Mouse (Mus musculus) neural tube, embryonic 15.5 days (tissue): ENCODE measurements at regions not wholly inside any gene's neighbourhood (a gene's known extent, or its start where the extent isn't known, plus 50 kb on each side); places are given as distances from the start of the nearest gene placed in this dataset.
A peak's percentile ranks its signal among the peaks of the same experiment; 100 is the strongest.

Source experiments
- ATAC-seq: fragments of 200-750 bp; cut with Nextera tagmentation; 2 replicates; pipeline ENCODE4 v1.8.0; 2017; ENCODE audit warnings: mild to moderate bottlenecking, moderate TSS enrichment, moderate library complexity; ENCODE audit not compliant: low FRiP score
- H3K27ac ChIP-seq: fragments of 300-500 bp; sonication (generic); replicated peaks from 2 replicates; pipeline ENCODE4 v1.5.1; 2015; ENCODE audit warnings: mild to moderate bottlenecking, inconsistent platforms
- H3K27me3 ChIP-seq: fragments of 300-500 bp; sonication (generic); replicated peaks from 2 replicates; pipeline ENCODE4 v1.6.1; 2015; ENCODE audit warnings: inconsistent platforms
- H3K36me3 ChIP-seq: fragments of 300-500 bp; sonication (generic); 2 replicates; pipeline ENCODE4 v1.6.1; 2015; ENCODE audit warnings: inconsistent platforms
- H3K4me1 ChIP-seq: fragments of 300-500 bp; sonication (generic); 2 replicates; pipeline ENCODE4 v1.6.1; 2015; ENCODE audit warnings: inconsistent platforms
- H3K4me2 ChIP-seq: fragments of 300-500 bp; sonication (generic); 2 replicates; pipeline ENCODE4 v1.6.1; 2015; ENCODE audit warnings: inconsistent platforms, mild to moderate bottlenecking, moderate library complexity
- H3K4me3 ChIP-seq: fragments of 300-500 bp; sonication (generic); replicated peaks from 2 replicates; pipeline ENCODE4 v1.5.1; 2015; ENCODE audit warnings: mild to moderate bottlenecking, inconsistent platforms
- H3K9ac ChIP-seq: fragments of 300-500 bp; sonication (generic); replicated peaks from 2 replicates; pipeline ENCODE4 v1.6.1; 2015; ENCODE audit warnings: mild to moderate bottlenecking, inconsistent platforms
- H3K9me3 ChIP-seq: fragments of 300-500 bp; sonication (generic); replicated peaks from 2 replicates; pipeline ENCODE4 v1.6.1; 2016; ENCODE audit warnings: inconsistent platforms
- WGBS: fragments of 180-500 bp; shearing (Covaris S2); methylation state at CpG from one replicate; pipeline ENCODE4 v1.1.7; 2015; ENCODE audit warnings: mixed read lengths; 5-methylcytosine and 5-hydroxymethylcytosine counted together

DNA sequence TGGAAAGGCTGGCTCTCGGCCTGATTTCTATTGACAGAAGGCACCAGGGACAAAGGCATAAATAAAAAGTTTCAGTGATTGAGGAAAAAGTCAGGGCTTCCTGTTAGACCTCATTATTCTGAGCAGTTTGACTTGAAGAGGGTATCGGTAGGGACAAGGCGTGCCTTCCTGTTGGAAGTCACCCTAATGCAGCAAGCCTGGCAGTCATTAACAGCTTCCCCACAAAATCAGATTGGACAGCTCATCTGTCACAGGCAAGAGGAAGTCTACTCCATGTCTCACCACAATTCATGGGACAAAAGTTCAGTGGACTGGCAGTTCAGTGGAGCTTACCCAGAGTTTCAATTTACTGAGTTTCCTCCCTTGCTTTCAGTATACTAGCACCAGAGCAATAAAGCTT lies 715.5 kb downstream of the Fam181b start:
- Histone ChIP-seq H3K27ac (no peak overlapping the region), H3K9me3 (no peaks in the 10 kb centered on the region), H3K4me2 (no peak overlapping the region), H3K9ac (no peak overlapping the region), H3K4me3 (no peak overlapping the region), H3K27me3 (no peaks in the 10 kb centered on the region), H3K36me3 (no peaks in the 10 kb centered on the region), H3K4me1 (no peaks in the 10 kb centered on the region)
- ATAC-seq, result no peak
- WGBS, result 39% methylated on average over 3 of the region's 3 CpGs

- Histone ChIP-seq H3K36me3 (no peaks in the 10 kb centered on the region), H3K4me3 (no peak overlapping the region), H3K4me2 (no peak overlapping the region), H3K9ac (no peak overlapping the region), H3K9me3 (no peaks in the 10 kb centered on the region), H3K27me3 (no peaks in the 10 kb centered on the region), H3K27ac (no peak overlapping the region), H3K4me1 (no peaks in the 10 kb centered on the region)
- 81% methylated on average over 3 of the region's 3 CpGs for WGBS
- ATAC-seq, result no peak
Measured at GRCm38 (mm10) chr7:93835697-93836096, 756.0 kb downstream of the Fam181b start.

GRCm38 (mm10) chr7:93836169-93836568 lies 756.5 kb downstream of the Fam181b start:
- 72% methylated on average over 2 of the region's 2 CpGs for WGBS

GRCm38 (mm10) chr7:93855025-93855424 lies 775.4 kb downstream of the Fam181b start:
- Histone ChIP-seq H3K27me3 (no peaks in the 10 kb centered on the region), H3K9ac (no peak overlapping the region), H3K9me3 (no peaks in the 10 kb centered on the region), H3K4me3 (no peak overlapping the region), H3K36me3 (no peaks in the 10 kb centered on the region), H3K27ac (no peak overlapping the region), H3K4me1 (0 out of 2 replicates have a peak, but pooled peaks cover 3% of the 10 kb centered on the region), H3K4me2 (0 out of 2 replicates have a peak overlapping the region, but pooled peaks have one; percentile 5)
- 28% methylated on average over 6 of the region's 6 CpGs for WGBS
- ATAC-seq, result no peak

More at GRCm38 (mm10) chr7:93836169-93836568, 756.5 kb downstream of the Fam181b start:
- no peaks in the 10 kb centered on the region for H3K36me3 ChIP-seq
- ATAC-seq, result no peak
- H3K27ac ChIP-seq, result no peak overlapping the region
- no peaks in the 10 kb centered on the region for H3K4me1 ChIP-seq
- H3K27me3 ChIP-seq, result no peaks in the 10 kb centered on the region
- H3K4me2 ChIP-seq, result no peak overlapping the region
- no peaks in the 10 kb centered on the region for H3K9me3 ChIP-seq
- no peak overlapping the region for H3K9ac ChIP-seq
- H3K4me3 ChIP-seq, result no peak overlapping the region

GRCm38 (mm10) chr7:93893701-93894100 lies 814.0 kb downstream of the Fam181b start:
- H3K36me3 ChIP-seq, result no peaks in the 10 kb centered on the region
- no peak overlapping the region for H3K4me2 ChIP-seq
- no peaks in the 10 kb centered on the region for H3K4me1 ChIP-seq
- H3K9me3 ChIP-seq, result no peaks in the 10 kb centered on the region
- no peak overlapping the region for H3K4me3 ChIP-seq
- no peak overlapping the region for H3K9ac ChIP-seq
- no peak for ATAC-seq
- 89% methylated on average over 1 of the region's 1 CpGs for WGBS
- H3K27me3 ChIP-seq, result no peaks in the 10 kb centered on the region
- no peak overlapping the region for H3K27ac ChIP-seq

DNA sequence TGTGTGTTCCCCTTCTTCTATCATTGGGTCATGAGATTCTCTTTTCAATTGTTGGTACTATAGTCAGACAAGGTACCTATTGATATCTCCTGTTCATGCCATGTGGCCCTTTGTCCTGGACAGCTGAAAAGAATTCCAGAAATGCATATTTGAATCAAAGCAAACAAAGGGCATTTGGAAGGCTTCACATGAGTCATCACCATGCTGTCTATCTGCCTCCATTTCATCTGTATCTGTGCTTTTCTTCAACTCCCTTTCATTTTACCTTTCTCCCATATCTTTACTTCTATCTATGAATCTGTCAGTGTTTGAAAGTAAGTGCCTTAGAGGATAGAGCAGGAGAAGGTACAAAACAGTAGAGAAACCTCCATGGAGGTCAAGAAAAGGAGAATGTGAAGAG lies 817.3 kb downstream of the Fam181b start:
- Histone ChIP-seq H3K9me3 (no peaks in the 10 kb centered on the region), H3K27ac (no peak overlapping the region), H3K4me2 (no peak overlapping the region), H3K27me3 (no peaks in the 10 kb centered on the region), H3K4me3 (no peak overlapping the region), H3K9ac (no peak overlapping the region), H3K4me1 (no peaks in the 10 kb centered on the region), H3K36me3 (no peaks in the 10 kb centered on the region)
- ATAC-seq, result no peak

DNA sequence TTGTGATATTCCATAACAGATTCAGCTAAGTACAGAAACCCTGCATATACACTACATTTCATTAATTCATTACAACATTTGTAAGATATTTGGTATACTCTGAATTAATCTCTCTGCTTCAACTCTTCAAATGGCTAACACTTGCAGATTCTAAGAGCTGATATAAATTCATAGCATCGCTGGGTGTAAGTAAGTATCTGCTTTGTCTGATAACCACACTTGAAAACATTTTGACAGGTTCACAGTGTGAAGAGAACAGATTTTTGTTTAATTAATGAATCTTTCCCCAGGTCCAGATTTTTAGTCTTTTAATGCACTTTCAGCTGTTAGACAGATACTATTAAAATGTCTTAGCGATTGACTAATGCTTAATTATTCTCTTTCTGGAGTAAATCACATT lies 823.1 kb downstream of the Fam181b start:
- no peak overlapping the region for H3K4me3 ChIP-seq
- H3K9me3 ChIP-seq, result no peaks in the 10 kb centered on the region
- no peaks in the 10 kb centered on the region for H3K4me1 ChIP-seq
- H3K27ac ChIP-seq, result no peak overlapping the region
- ATAC-seq, result no peak
- no peak overlapping the region for H3K9ac ChIP-seq
- H3K36me3 ChIP-seq, result no peaks in the 10 kb centered on the region
- WGBS, result 75% methylated on average over 2 of the region's 2 CpGs
- H3K27me3 ChIP-seq, result no peaks in the 10 kb centered on the region
- no peak overlapping the region for H3K4me2 ChIP-seq

GRCm38 (mm10) chr7:93936925-93937324 lies 857.3 kb downstream of the Fam181b start:
- ATAC-seq, result no peak
- Histone ChIP-seq H3K36me3 (no peaks in the 10 kb centered on the region), H3K4me3 (no peak overlapping the region), H3K4me2 (no peak overlapping the region), H3K9me3 (no peaks in the 10 kb centered on the region), H3K4me1 (no peaks in the 10 kb centered on the region), H3K27me3 (no peaks in the 10 kb centered on the region), H3K9ac (no peak overlapping the region), H3K27ac (no peak overlapping the region)
- WGBS, result 82% methylated on average over 3 of the region's 3 CpGs

DNA sequence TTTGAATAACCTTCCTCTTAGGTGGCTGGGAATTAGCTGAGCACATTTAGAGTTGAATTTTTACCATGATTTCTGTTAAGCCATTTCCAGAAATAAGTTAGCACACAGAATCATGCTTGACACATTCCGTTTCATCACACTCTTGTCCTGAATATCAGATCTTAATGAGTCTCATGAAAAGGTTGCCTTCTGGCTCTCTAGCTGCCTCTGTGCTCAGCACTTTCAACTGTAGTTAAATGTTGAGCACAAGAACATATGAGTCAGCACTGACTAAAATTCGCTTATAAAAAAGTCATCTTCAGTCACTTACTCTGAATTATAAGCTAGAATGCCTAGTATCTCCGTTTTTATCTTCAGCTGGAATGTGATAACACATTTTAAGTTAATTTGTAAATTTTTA lies 902.4 kb downstream of the Fam181b start:
- WGBS, result 75% methylated on average over 3 of the region's 3 CpGs
- ATAC-seq, result no peak

DNA sequence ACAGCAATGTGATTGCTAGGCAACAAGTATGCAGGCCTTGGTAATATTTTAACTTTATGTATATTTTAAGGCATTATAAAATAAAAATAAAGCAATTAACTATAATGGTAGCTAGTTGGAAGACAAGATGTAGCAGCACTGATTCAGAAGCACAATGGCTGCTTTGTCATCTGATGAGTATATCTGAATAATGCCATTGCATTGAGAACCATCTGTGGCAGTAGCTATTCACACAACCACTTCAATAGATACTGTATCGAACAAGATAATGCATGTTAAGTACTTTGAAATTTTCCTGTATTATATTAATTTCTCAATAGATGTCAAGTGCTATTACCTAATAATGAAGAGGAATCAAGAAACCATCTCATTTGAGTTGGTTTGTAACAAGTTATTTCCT lies 923.1 kb downstream of the Fam181b start:
- no peak for ATAC-seq
- Histone ChIP-seq H3K27ac (no peak overlapping the region), H3K4me3 (no peak overlapping the region), H3K4me2 (no peak overlapping the region), H3K9me3 (no peaks in the 10 kb centered on the region), H3K36me3 (no peaks in the 10 kb centered on the region), H3K4me1 (no peaks in the 10 kb centered on the region), H3K27me3 (no peaks in the 10 kb centered on the region), H3K9ac (no peak overlapping the region)
- 71% methylated on average over 1 of the region's 1 CpGs for WGBS

More for the DNA sequence above, 902.4 kb downstream of the Fam181b start:
- Histone ChIP-seq H3K36me3 (no peaks in the 10 kb centered on the region), H3K4me3 (no peak overlapping the region), H3K27me3 (no peaks in the 10 kb centered on the region), H3K4me1 (no peaks in the 10 kb centered on the region), H3K4me2 (no peak overlapping the region), H3K9ac (no peak overlapping the region), H3K9me3 (no peaks in the 10 kb centered on the region), H3K27ac (no peak overlapping the region)

GRCm38 (mm10) chr7:94042466-94043030 lies 962.9 kb downstream of the Fam181b start:
- Histone ChIP-seq H3K9me3 (no peaks in the 10 kb centered on the region), H3K4me1 (peaks cover 5% of the 10 kb centered on the region; the same call in 1 of the 2 replicates), H3K36me3 (no peaks in the 10 kb centered on the region), H3K9ac (peak overlapping the region; percentile 41; the same call in 1 of the 2 replicates), H3K27ac (peak overlapping the region; percentile 37; the same call in 1 of the 2 replicates), H3K4me3 (peak overlapping the region; percentile 40), H3K27me3 (no peaks in the 10 kb centered on the region), H3K4me2 (peak overlapping the region; percentile 65)
- ATAC-seq, result peak; percentile 86
- 5% methylated on average over 11 of the region's 11 CpGs for WGBS

DNA sequence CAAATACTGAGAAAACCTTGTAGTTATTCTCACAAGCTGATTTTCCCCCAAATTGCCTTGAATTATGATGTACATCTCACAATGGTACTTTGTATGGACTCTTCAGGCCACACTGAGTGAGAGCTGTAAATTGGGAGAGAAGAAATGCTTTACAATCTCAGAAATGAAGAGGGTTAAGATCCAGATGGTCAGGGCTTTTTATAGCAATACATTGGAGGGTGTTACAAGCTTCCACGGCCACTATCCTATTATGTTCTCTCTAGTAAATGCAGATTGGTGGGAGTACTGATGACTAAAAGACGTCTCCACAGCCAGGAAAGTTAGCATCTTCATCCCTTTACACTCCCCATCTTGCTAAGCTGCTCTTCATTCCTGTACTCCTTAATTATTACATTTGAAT lies 965.8 kb downstream of the Fam181b start:
- Histone ChIP-seq H3K27me3 (no peaks in the 10 kb centered on the region), H3K9ac (no peak overlapping the region), H3K4me3 (no peak overlapping the region), H3K4me2 (no peak overlapping the region), H3K27ac (no peak overlapping the region), H3K36me3 (no peaks in the 10 kb centered on the region), H3K9me3 (no peaks in the 10 kb centered on the region), H3K4me1 (peaks cover 5% of the 10 kb centered on the region; the same call in 1 of the 2 replicates)
- no peak for ATAC-seq
- 50% methylated on average over 2 of the region's 2 CpGs for WGBS
